Mouse (Mus musculus) neural tube, embryonic 14.5 days (tissue): Measurements from ENCODE around the gene Olfr259. TPM values are rescaled to one million over a fixed set of nuclear protein-coding genes. Genes with fewer than 3 reads are reported as not detected.

ENCODE experiments used
- ATAC-seq: fragments of 200-750 bp; cut with Nextera tagmentation; 2 replicates; pipeline ENCODE4 v1.8.0; 2017; ENCODE audit warnings: low read depth, mild to moderate bottlenecking, moderate TSS enrichment, moderate library complexity
- H3K27ac ChIP-seq: fragments of 300-500 bp; sonication (generic); 2 replicates; pipeline ENCODE4 v1.5.1; 2014; ENCODE audit warnings: low read depth, mild to moderate bottlenecking, control low read depth, low read length, moderate library complexity, mixed read lengths
- H3K27me3 ChIP-seq: fragments of 300-500 bp; sonication (generic); 2 replicates; pipeline ENCODE4 v1.6.1; 2014; ENCODE audit warnings: low read length; ENCODE audit not compliant: control insufficient read depth, insufficient read depth
- H3K36me3 ChIP-seq: fragments of 300-500 bp; sonication (generic); 2 replicates; pipeline ENCODE4 v1.6.1; 2014; ENCODE audit warnings: low read length, mixed read lengths; ENCODE audit not compliant: control insufficient read depth, insufficient read depth
- H3K4me1 ChIP-seq: fragments of 300-500 bp; sonication (generic); 2 replicates; pipeline ENCODE4 v1.6.1; 2014; ENCODE audit warnings: low read length; ENCODE audit not compliant: control insufficient read depth, insufficient read depth
- H3K4me2 ChIP-seq: fragments of 300-500 bp; sonication (generic); 2 replicates; pipeline ENCODE4 v1.6.1; 2014; ENCODE audit warnings: mild to moderate bottlenecking, low read depth, low read length, control low read depth
- H3K4me3 ChIP-seq: fragments of 300-500 bp; sonication (generic); 2 replicates; pipeline ENCODE4 v1.5.1; 2014; ENCODE audit warnings: low read depth, low read length, control low read depth, mixed read lengths
- H3K9ac ChIP-seq: fragments of 300-500 bp; sonication (generic); replicated peaks from 2 replicates; pipeline ENCODE4 v1.6.1; 2014; ENCODE audit warnings: low read depth, mild to moderate bottlenecking, control low read depth, low read length, mixed read lengths
- H3K9me3 ChIP-seq: fragments of 300-500 bp; sonication (generic); 2 replicates; pipeline ENCODE4 v1.6.1; 2016; ENCODE audit warnings: low read length; ENCODE audit not compliant: control insufficient read depth
- WGBS: fragments of 180-500 bp; shearing (Covaris S2); extraction: QIAGEN DNeasy Blood & Tissue Kit; methylation state at CpG from one replicate; pipeline ENCODE4 v1.1.7; 2014; 5-methylcytosine and 5-hydroxymethylcytosine counted together
- polyA plus RNA-seq: library from polyadenylated mRNA; unstranded; fragments of >200 nt; fragmentation: Nextera tagmentation; extraction: Ambion mirVana; gene quantifications from 2 replicates; pipeline ENCODE4 v1.2.1, GENCODE M21; 2014

The Olfr259 gene
- not detected in 2 replicates for polyA plus RNA-seq

GRCm38 (mm10) chr2:87114467-87114866, at the start of gene Olfr259:
Gene Olfr259, minus strand, starts transcription at chr2:87114567.
- no peak within 1 kb of the TSS for H3K4me3 ChIP-seq
- no peak for ATAC-seq
- H3K27me3 ChIP-seq = no peaks in the 10 kb centered on the region
- H3K9ac ChIP-seq = no peak within 1 kb of the TSS
- no peaks in the 10 kb centered on the region for H3K36me3 ChIP-seq
- no peak within 1 kb of the TSS for H3K4me2 ChIP-seq
- no peak within 1 kb of the TSS for H3K27ac ChIP-seq
- H3K9me3 ChIP-seq = no peaks in the 10 kb centered on the region
- H3K4me1 ChIP-seq = no peaks in the 10 kb centered on the region

- H3K9me3 ChIP-seq = no peaks in the 10 kb centered on the region
- H3K27me3 ChIP-seq = no peaks in the 10 kb centered on the region
- no peak within 1 kb of the TSS for H3K4me3 ChIP-seq
- H3K4me2 ChIP-seq = no peak within 1 kb of the TSS
- no peaks in the 10 kb centered on the region for H3K36me3 ChIP-seq
- no peak for ATAC-seq
- H3K27ac ChIP-seq = no peak within 1 kb of the TSS
- no peak within 1 kb of the TSS for H3K9ac ChIP-seq
- H3K4me1 ChIP-seq = no peaks in the 10 kb centered on the region
Measured at GRCm38 (mm10) chr2:87152524-87152923, 38.2 kb upstream of the Olfr259 start, which contains the start of gene Olfr1111. Gene Olfr1111, minus strand, starts transcription at chr2:87152624.

GRCm38 (mm10) chr2:87140200-87140599, 25.8 kb upstream of the Olfr259 start, which contains the start of gene Olfr1110:
Gene Olfr1110, minus strand, starts transcription at chr2:87140300.
- 82% methylated on average over 1 of the region's 1 CpGs for whole genome bisulfite sequencing
- ATAC-seq = no peak
- Histone ChIP-seq H3K4me3 (no peak within 1 kb of the TSS), H3K4me2 (no peak within 1 kb of the TSS), H3K4me1 (no peaks in the 10 kb centered on the region), H3K9me3 (no peaks in the 10 kb centered on the region), H3K36me3 (no peaks in the 10 kb centered on the region), H3K27me3 (no peaks in the 10 kb centered on the region), H3K27ac (no peak within 1 kb of the TSS), H3K9ac (no peak within 1 kb of the TSS)

- no peaks in the 10 kb centered on the region for H3K36me3 ChIP-seq
- no peak within 1 kb of the TSS for H3K9ac ChIP-seq
- H3K27ac ChIP-seq = no peak within 1 kb of the TSS
- WGBS = 76% methylated on average over 1 of the region's 1 CpGs
- no peaks in the 10 kb centered on the region for H3K4me1 ChIP-seq
- ATAC-seq = no peak
- H3K4me3 ChIP-seq = no peak within 1 kb of the TSS
- no peaks in the 10 kb centered on the region for H3K27me3 ChIP-seq
- no peak within 1 kb of the TSS for H3K4me2 ChIP-seq
- no peaks in the 10 kb centered on the region for H3K9me3 ChIP-seq
Measured at GRCm38 (mm10) chr2:87095908-87096307, 18.5 kb downstream of the Olfr259 start, which contains the start of gene Olfr1109. Gene Olfr1109, minus strand, starts transcription at chr2:87096008.

- H3K4me3 ChIP-seq = no peak within 1 kb of the TSS
- no peaks in the 10 kb centered on the region for H3K4me1 ChIP-seq
- no peaks in the 10 kb centered on the region for H3K36me3 ChIP-seq
- no peaks in the 10 kb centered on the region for H3K9me3 ChIP-seq
- H3K27me3 ChIP-seq = no peaks in the 10 kb centered on the region
- no peak within 1 kb of the TSS for H3K27ac ChIP-seq
- 90% methylated on average over 1 of the region's 1 CpGs for WGBS
- no peak for ATAC-seq
- H3K4me2 ChIP-seq = no peak within 1 kb of the TSS
- H3K9ac ChIP-seq = no peak within 1 kb of the TSS
Measured at GRCm38 (mm10) chr2:87075717-87076116, 38.6 kb downstream of the Olfr259 start, which contains the start of gene Olfr1107. Gene Olfr1107, minus strand, starts transcription at chr2:87075817.

Other genes starting within 250 kb of the Olfr259 start
- not detected in 2 replicates for gene Gm13723, start 239.8 kb downstream of the Olfr259 start, polyA plus RNA-seq
- not detected in 2 replicates for gene Olfr1097, start 222.4 kb downstream of the Olfr259 start, polyA plus RNA-seq
- not detected in 2 replicates for gene Olfr1098, start 190.0 kb downstream of the Olfr259 start, polyA plus RNA-seq
- not detected in 2 replicates for gene Olfr1099, start 153.9 kb downstream of the Olfr259 start, polyA plus RNA-seq
- gene Olfr1100, start 134.6 kb downstream of the Olfr259 start, polyA plus RNA-seq = not detected in 2 replicates
- not detected in 2 replicates for gene Olfr1101, start 123.3 kb downstream of the Olfr259 start, polyA plus RNA-seq
- gene Olfr1102, start 116.2 kb downstream of the Olfr259 start, polyA plus RNA-seq = not detected in 2 replicates
- not detected in 2 replicates for gene Olfr1104, start 87.5 kb downstream of the Olfr259 start, polyA plus RNA-seq
- not detected in 2 replicates for gene Olfr1105, start 78.0 kb downstream of the Olfr259 start, polyA plus RNA-seq
- gene Olfr1106, start 62.3 kb downstream of the Olfr259 start, polyA plus RNA-seq = not detected in 2 replicates
- not detected in 2 replicates for gene Olfr1107, start 38.8 kb downstream of the Olfr259 start, polyA plus RNA-seq
- gene Olfr1109, start 18.6 kb downstream of the Olfr259 start, polyA plus RNA-seq = not detected in 2 replicates
- gene Olfr1110, start 25.7 kb upstream of the Olfr259 start, polyA plus RNA-seq = not detected in 2 replicates
- gene Olfr1111, start 38.1 kb upstream of the Olfr259 start, polyA plus RNA-seq = not detected in 2 replicates
- gene Olfr1112, start 73.2 kb upstream of the Olfr259 start, polyA plus RNA-seq = not detected in 2 replicates
- gene Olfr1113, start 94.4 kb upstream of the Olfr259 start, polyA plus RNA-seq = not detected in 2 replicates
- not detected in 2 replicates for gene Olfr1115, start 133.4 kb upstream of the Olfr259 start, polyA plus RNA-seq
- not detected in 2 replicates for gene Olfr1116, start 153.0 kb upstream of the Olfr259 start, polyA plus RNA-seq
- gene Olfr1118, start 193.0 kb upstream of the Olfr259 start, polyA plus RNA-seq = not detected in 2 replicates
- not detected in 2 replicates for gene Olfr1120, start 240.2 kb upstream of the Olfr259 start, polyA plus RNA-seq